Comparison of ENCODE assay signal across 7 mouse cellular contexts in the genomic region with DNA sequence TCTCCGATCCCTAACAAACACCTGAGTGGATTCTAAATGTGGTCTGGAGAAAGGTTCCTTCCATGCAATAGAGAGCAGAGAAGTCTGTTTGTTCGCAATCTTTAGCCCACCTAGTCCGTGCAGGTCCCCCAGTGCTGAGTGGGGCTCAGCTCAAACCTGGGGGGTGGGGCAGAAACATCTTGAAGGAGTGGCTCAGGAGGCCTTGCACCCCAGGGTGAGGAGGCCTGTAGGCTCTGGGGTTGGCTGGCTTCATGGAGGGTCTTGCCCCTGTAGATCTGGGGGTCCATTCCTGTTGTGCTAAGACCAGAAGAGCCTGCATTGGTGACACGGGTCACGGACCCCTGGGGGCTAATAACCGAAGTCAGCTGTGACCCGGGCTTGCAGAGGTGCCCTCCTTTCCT. TPM values are rescaled to one million over a fixed set of nuclear protein-coding genes. Genes with fewer than 3 reads are reported as not detected.
A peak's percentile ranks its signal among the peaks of the same experiment; 100 is the strongest.
DNase-seq lines count a peak whose midpoint lies in the region; ATAC-seq and TF ChIP-seq lines count a peak whose summit lies in the region.

No protein-coding gene starts in this region.

- no peak for TF ChIP-seq POLR2A in small intestine, adult 2 months (IDR thresholded peaks at IDR 0.05; ENCODE audit: low read depth, low read length)

- peaks cover 18% of the 10 kb centered on the region for H3K27me3 ChIP-seq in liver, embryonic 11.5 days (replicated peaks; ENCODE audit: control insufficient read depth, insufficient read depth, low read length)
- H3K27me3 ChIP-seq in embryonic facial prominence, embryonic 11.5 days (ENCODE audit: control insufficient read depth, insufficient read depth, low read length) = peaks cover 22% of the 10 kb centered on the region
- H3K27me3 ChIP-seq in limb, embryonic 10.5 days (ENCODE audit: low read depth, poor library complexity, severe bottlenecking) = peaks cover 74% of the 10 kb centered on the region
- H3K27me3 ChIP-seq in small intestine, adult 2 months (ENCODE audit: control insufficient read depth, insufficient read depth, low read length) = peaks cover 11% of the 10 kb centered on the region

- H3K4me3 ChIP-seq in liver, embryonic 11.5 days (ENCODE audit: low read depth, low read length) = peak overlapping the region; percentile 79
- H3K4me3 ChIP-seq in embryonic facial prominence, embryonic 11.5 days (ENCODE audit: low read depth, low read length) = no peak overlapping the region
- H3K4me3 ChIP-seq in limb, embryonic 10.5 days = peak overlapping the region; percentile 71
- 0 out of 2 replicates have a peak overlapping the region, but pooled peaks have one; percentile 73 for H3K4me3 ChIP-seq in small intestine, adult 2 months (ENCODE audit: low read depth, low read length)

- H3K9ac ChIP-seq in liver, embryonic 11.5 days (ENCODE audit: low read depth, low read length) = peak overlapping the region; percentile 84
- H3K9ac ChIP-seq in embryonic facial prominence, embryonic 11.5 days (replicated peaks; ENCODE audit: low read length) = no peak overlapping the region

- TF ChIP-seq CTCF in small intestine, adult 2 months (IDR thresholded peaks at IDR 0.05; ENCODE audit: extremely low read depth, insufficient read length, insufficient replicate concordance, low read depth, low read length) = no peak

- ATAC-seq in liver, embryonic 11.5 days (replicated peaks; ENCODE audit: low FRiP score) = no peak
- no peak for ATAC-seq in embryonic facial prominence, embryonic 11.5 days (replicated peaks; ENCODE audit: insufficient number of reproducible peaks, low FRiP score, low TSS enrichment, low read depth)
- ATAC-seq in erythroid progenitor cell, adult 5-6 weeks (replicated peaks; ENCODE audit: low FRiP score, poor library complexity, severe bottlenecking) = no peak

- no peaks in the 10 kb centered on the region for H3K9me3 ChIP-seq in liver, embryonic 11.5 days (ENCODE audit: control insufficient read depth, low read length)
- no peaks in the 10 kb centered on the region for H3K9me3 ChIP-seq in embryonic facial prominence, embryonic 11.5 days (replicated peaks; ENCODE audit: control insufficient read depth, low read length)
- no peaks in the 10 kb centered on the region for H3K9me3 ChIP-seq in limb, embryonic 10.5 days (replicated peaks)

- no peak for DNase-seq in liver, embryonic 11.5 days (ENCODE audit: low spot score)
- no peak for DNase-seq in liver
- no peak for DNase-seq in embryonic facial prominence, embryonic 11.5 days (ENCODE audit: low spot score)
- no peak for DNase-seq in limb, embryonic 10.5 days (ENCODE audit: low spot score)
- no peak for DNase-seq in ovary, postnatal 36 days (ENCODE audit: low spot score)

- WGBS in liver, embryonic 11.5 days = 29% methylated on average over 7 of the region's 7 CpGs
- 10% methylated on average over 7 of the region's 7 CpGs for WGBS in embryonic facial prominence, embryonic 11.5 days
- WGBS in limb, embryonic 10.5 days = 17% methylated on average over 7 of the region's 7 CpGs
- 75% methylated on average over 7 of the region's 7 CpGs for WGBS in small intestine, adult 2 months

- no peak overlapping the region for H3K27ac ChIP-seq in liver, embryonic 11.5 days (ENCODE audit: low read depth, low read length)
- H3K27ac ChIP-seq in embryonic facial prominence, embryonic 11.5 days (replicated peaks; ENCODE audit: low read depth, low read length) = no peak overlapping the region
- H3K27ac ChIP-seq in limb, embryonic 10.5 days = no peak overlapping the region
- no peak overlapping the region for H3K27ac ChIP-seq in small intestine, adult 2 months (ENCODE audit: insufficient read depth, low read depth, low read length)

- no peaks in the 10 kb centered on the region for H3K36me3 ChIP-seq in liver, embryonic 11.5 days (ENCODE audit: control insufficient read depth, insufficient read depth, low read length)
- H3K36me3 ChIP-seq in embryonic facial prominence, embryonic 11.5 days (replicated peaks; ENCODE audit: control insufficient read depth, insufficient read depth, low read depth, low read length) = no peaks in the 10 kb centered on the region
- no peaks in the 10 kb centered on the region for H3K36me3 ChIP-seq in limb, embryonic 10.5 days
- no peaks in the 10 kb centered on the region for H3K36me3 ChIP-seq in small intestine, adult 2 months (ENCODE audit: control insufficient read depth, insufficient read depth, low read length)

- peak overlapping the region; percentile 98 for H3K4me2 ChIP-seq in liver, embryonic 11.5 days
- peak overlapping the region; percentile 15; the same call in 1 of the 2 replicates for H3K4me2 ChIP-seq in embryonic facial prominence, embryonic 11.5 days (ENCODE audit: low read depth, low read length)

- H3K4me1 ChIP-seq in liver, embryonic 11.5 days (replicated peaks; ENCODE audit: control insufficient read depth, insufficient read depth, low read length) = peaks cover 28% of the 10 kb centered on the region
- no peaks in the 10 kb centered on the region; the same call in 1 of the 2 replicates for H3K4me1 ChIP-seq in embryonic facial prominence, embryonic 11.5 days (ENCODE audit: control insufficient read depth, insufficient read depth, low read length)
- peaks cover 28% of the 10 kb centered on the region for H3K4me1 ChIP-seq in limb, embryonic 10.5 days
- H3K4me1 ChIP-seq in small intestine, adult 2 months (ENCODE audit: control insufficient read depth, insufficient read depth, insufficient read length, low read length) = peaks cover 17% of the 10 kb centered on the region

RNA-seq across cellular contexts. Expression of gene Rpl3, which starts 0.4 kb away (rescaled TPM):
- 1,449 and 1,469 TPM in 2 replicates for polyA plus RNA-seq in liver, embryonic 11.5 days (2014; fragmentation: Nextera tagmentation; extraction: Ambion mirVana)
- polyA plus RNA-seq in embryonic facial prominence, embryonic 11.5 days (2014; fragmentation: Nextera tagmentation; extraction: Ambion mirVana) = 1,289 and 1,347 TPM in 2 replicates
- polyA plus RNA-seq in limb, embryonic 10.5 days (2016; fragmentation: Nextera tagmentation; extraction: Ambion mirVana) = 1,077 and 1,189 TPM in 2 replicates
- polyA plus RNA-seq in small intestine, adult 2 months (2012; rRNA removed) = 129 and 298 TPM in 2 replicates
- total RNA-seq in erythroid progenitor cell, adult 5-6 weeks (2015; ENCODE audit: low replicate concordance) = 600 and 647 TPM in 2 replicates
- total RNA-seq in erythroid progenitor cell, adult 5-6 weeks (2017; ENCODE audit: low replicate concordance) = 701 and 821 TPM in 2 replicates

RNA-seq across cellular contexts. Expression of gene Syngr1, which starts 0.9 kb away (rescaled TPM):
- polyA plus RNA-seq in liver, embryonic 11.5 days (2014; fragmentation: Nextera tagmentation; extraction: Ambion mirVana) = 32.2 and 38.6 TPM in 2 replicates
- 6.4 and 8.3 TPM in 2 replicates for polyA plus RNA-seq in embryonic facial prominence, embryonic 11.5 days (2014; fragmentation: Nextera tagmentation; extraction: Ambion mirVana)
- polyA plus RNA-seq in limb, embryonic 10.5 days (2016; fragmentation: Nextera tagmentation; extraction: Ambion mirVana) = 1.4 and 3.2 TPM in 2 replicates
- polyA plus RNA-seq in small intestine, adult 2 months (2012; rRNA removed) = 13.4 and 29.1 TPM in 2 replicates
- total RNA-seq in erythroid progenitor cell, adult 5-6 weeks (2015; ENCODE audit: low replicate concordance) = 19.1 and 20.1 TPM in 2 replicates
- total RNA-seq in erythroid progenitor cell, adult 5-6 weeks (2017; ENCODE audit: low replicate concordance) = 3.6 and 16.7 TPM in 2 replicates

RNA-seq across cellular contexts. Expression of gene Tab1, which starts 40.9 kb away (rescaled TPM):
- polyA plus RNA-seq in liver, embryonic 11.5 days (2014; fragmentation: Nextera tagmentation; extraction: Ambion mirVana) = 25.9 and 28.7 TPM in 2 replicates
- 26.8 and 26.9 TPM in 2 replicates for polyA plus RNA-seq in embryonic facial prominence, embryonic 11.5 days (2014; fragmentation: Nextera tagmentation; extraction: Ambion mirVana)
- 41.8 and 52.4 TPM in 2 replicates for polyA plus RNA-seq in limb, embryonic 10.5 days (2016; fragmentation: Nextera tagmentation; extraction: Ambion mirVana)
- 14.7 and 28.6 TPM in 2 replicates for polyA plus RNA-seq in small intestine, adult 2 months (2012; rRNA removed)
- 8.6 and 9.2 TPM in 2 replicates for total RNA-seq in erythroid progenitor cell, adult 5-6 weeks (2015; ENCODE audit: low replicate concordance)
- total RNA-seq in erythroid progenitor cell, adult 5-6 weeks (2017; ENCODE audit: low replicate concordance) = 22.5 and 26.3 TPM in 2 replicates
